Mouse (Mus musculus) myocyte (in vitro differentiated cells): ENCODE measurements around the gene Slc24a3.
A peak's percentile ranks its signal among the peaks of the same experiment; 100 is the strongest.

ENCODE experiments used
- CEBPB ChIP-seq: IDR thresholded peaks from 2 replicates; pipeline ENCODE4 v1.6.1; 2011; ENCODE audit warnings: mild to moderate bottlenecking, moderate library complexity; ENCODE audit not compliant: poor library complexity, insufficient read depth, severe bottlenecking
- E2F4 ChIP-seq: IDR thresholded peaks from one replicate; pipeline ENCODE4 v1.6.1; 2011; ENCODE audit warnings: mild to moderate bottlenecking, control low read depth, moderate library complexity; ENCODE audit not compliant: insufficient read depth
- MAX ChIP-seq: IDR thresholded peaks from one replicate; pipeline ENCODE4 v1.6.1; 2011; ENCODE audit warnings: low read depth, mild to moderate bottlenecking, control low read depth
- POLR2A ChIP-seq: IDR thresholded peaks from one replicate; pipeline ENCODE4 v1.6.1; 2011; ENCODE audit warnings: low read depth, mild to moderate bottlenecking, control low read depth, moderate library complexity; ENCODE audit not compliant: insufficient read length
- POLR2AphosphoS2 ChIP-seq: IDR thresholded peaks from one replicate; pipeline ENCODE4 v1.6.1; 2011; ENCODE audit warnings: low read depth, control low read depth; ENCODE audit not compliant: insufficient read length
- REST ChIP-seq: IDR thresholded peaks from one replicate; pipeline ENCODE4 v1.6.1; 2011; ENCODE audit warnings: mild to moderate bottlenecking, control low read depth, moderate library complexity; ENCODE audit not compliant: insufficient read depth, insufficient read length
- SRF ChIP-seq: IDR thresholded peaks from one replicate; pipeline ENCODE4 v1.6.1; 2011; ENCODE audit warnings: low read depth; ENCODE audit not compliant: control insufficient read depth, insufficient read length
- TCF12 ChIP-seq: IDR thresholded peaks from one replicate; pipeline ENCODE4 v1.6.1; 2011; ENCODE audit warnings: mild to moderate bottlenecking, control low read depth; ENCODE audit not compliant: poor library complexity, insufficient read depth, severe bottlenecking
- TCF3 ChIP-seq: IDR thresholded peaks from one replicate; pipeline ENCODE4 v1.6.1; 2011; ENCODE audit warnings: low read depth, control low read depth; ENCODE audit not compliant: insufficient read length
- USF1 ChIP-seq: IDR thresholded peaks from one replicate; pipeline ENCODE4 v1.6.1; 2011; ENCODE audit warnings: low read depth, mild to moderate bottlenecking, control low read depth, moderate library complexity

DNA sequence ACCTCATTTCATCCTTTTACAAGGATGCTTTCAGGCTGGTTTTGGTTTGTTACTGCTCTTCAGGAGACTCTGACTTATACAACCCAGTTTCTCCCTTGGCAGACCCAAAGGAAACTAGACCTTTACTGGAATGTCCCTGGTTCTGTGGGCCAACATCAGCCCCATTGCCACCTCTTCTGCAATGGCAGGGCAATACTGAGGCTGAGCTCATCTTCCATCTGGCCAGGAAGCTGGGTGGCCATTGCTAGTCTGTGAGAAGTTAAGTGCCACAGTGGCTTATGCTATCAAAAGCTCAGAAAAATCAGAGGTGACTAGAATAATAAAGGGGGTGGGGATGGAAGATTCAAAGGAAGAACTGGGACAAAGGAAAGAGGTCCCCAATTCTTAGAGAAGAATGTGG, 154.2 kb downstream of the Slc24a3 start:
- TF ChIP-seq E2F4 (no peak), POLR2A (no peak), TCF12 (no peak), CEBPB (peak; percentile 76; the same call in 1 of the 2 replicates), USF1 (no peak), POLR2AphosphoS2 (no peak), SRF (no peak), TCF3 (no peak), REST (no peak), MAX (no peak)
